Mouse (Mus musculus) liver, embryonic 15.5 days (tissue): ENCODE measurements around the gene Fbxl15. TPM values are rescaled to one million over a fixed set of nuclear protein-coding genes. Genes with fewer than 3 reads are reported as not detected.
A peak's percentile ranks its signal among the peaks of the same experiment; 100 is the strongest.

Source experiments
- ATAC-seq: fragments of 200-750 bp; cut with Nextera tagmentation; 2 replicates; pipeline ENCODE4 v1.8.0; 2017; ENCODE audit warnings: moderate number of reproducible peaks, mild to moderate bottlenecking, moderate library complexity; ENCODE audit not compliant: insufficient read depth
- H3K27ac ChIP-seq: fragments of 300-500 bp; sonication (generic); replicated peaks from 2 replicates; pipeline ENCODE4 v1.5.1; 2015; ENCODE audit warnings: mild to moderate bottlenecking, inconsistent platforms
- H3K27me3 ChIP-seq: fragments of 300-500 bp; sonication (generic); 2 replicates; pipeline ENCODE4 v1.6.1; 2015; ENCODE audit warnings: mild to moderate bottlenecking, inconsistent platforms
- H3K36me3 ChIP-seq: fragments of 300-500 bp; sonication (generic); replicated peaks from 2 replicates; pipeline ENCODE4 v1.6.1; 2015; ENCODE audit warnings: moderate library complexity, mild to moderate bottlenecking, inconsistent platforms
- H3K4me1 ChIP-seq: fragments of 300-500 bp; sonication (generic); replicated peaks from 2 replicates; pipeline ENCODE4 v1.6.1; 2015; ENCODE audit warnings: inconsistent platforms
- H3K4me2 ChIP-seq: fragments of 300-500 bp; sonication (generic); 2 replicates; pipeline ENCODE4 v1.6.1; 2015; ENCODE audit warnings: moderate library complexity, mild to moderate bottlenecking, inconsistent platforms
- H3K4me3 ChIP-seq: fragments of 300-500 bp; sonication (generic); replicated peaks from 2 replicates; pipeline ENCODE4 v1.5.1; 2015; ENCODE audit warnings: mild to moderate bottlenecking, inconsistent platforms
- H3K9ac ChIP-seq: fragments of 300-500 bp; sonication (generic); 2 replicates; pipeline ENCODE4 v1.6.1; 2015; ENCODE audit warnings: moderate library complexity, mild to moderate bottlenecking, inconsistent platforms
- H3K9me3 ChIP-seq: fragments of 300-500 bp; sonication (generic); replicated peaks from 2 replicates; pipeline ENCODE4 v1.6.1; 2016; ENCODE audit warnings: inconsistent platforms
- WGBS: fragments of 180-500 bp; shearing (Covaris S2); methylation state at CpG from one replicate; pipeline ENCODE4 v1.1.7; 2015; ENCODE audit warnings: mixed read lengths; ENCODE audit not compliant: insufficient replicate concordance; 5-methylcytosine and 5-hydroxymethylcytosine counted together
- microRNA counts: library from miRNA; unstranded; fragments of <30 nt; microRNA quantifications from one replicate; lab custom pipeline; 2016
- microRNA-seq: library from miRNA; unstranded; fragments of <30 nt; microRNA quantifications from one replicate; pipeline ENCODE4, GENCODE M21; 2016
- polyA plus RNA-seq: library from polyadenylated mRNA; unstranded; fragments of >200 nt; fragmentation: Nextera tagmentation; extraction: Ambion mirVana; gene quantifications from 2 replicates; pipeline ENCODE4 v1.2.1, GENCODE M21; 2015

The Fbxl15 gene
- polyA plus RNA-seq, 1 experiment from 2014 or later = 12.4 TPM

DNA sequence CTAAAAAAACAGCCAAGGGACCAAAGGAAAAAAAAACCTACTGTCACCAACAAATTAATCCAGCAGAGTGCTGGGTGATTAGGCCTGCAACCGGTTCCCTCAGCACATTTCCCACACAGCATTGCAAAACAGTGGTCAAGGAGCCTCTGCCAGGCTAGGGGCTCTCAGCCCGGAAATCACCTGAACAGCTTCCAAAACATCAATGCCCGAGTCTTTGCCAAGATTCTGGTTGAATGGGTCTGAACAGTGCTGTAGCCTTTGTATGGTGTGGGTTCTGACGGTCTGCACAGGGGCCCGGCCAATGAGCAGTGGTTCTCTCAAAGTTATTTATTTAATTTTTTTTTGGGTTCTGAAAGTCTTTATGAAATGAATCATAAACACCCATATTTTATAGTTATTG, 47.5 kb downstream of the Fbxl15 start:
- Histone ChIP-seq H3K27me3 (no peaks in the 10 kb centered on the region), H3K36me3 (peaks cover 44% of the 10 kb centered on the region), H3K4me2 (no peak overlapping the region), H3K27ac (no peak overlapping the region), H3K9me3 (no peaks in the 10 kb centered on the region), H3K4me3 (no peak overlapping the region), H3K4me1 (peaks cover 10% of the 10 kb centered on the region), H3K9ac (no peak overlapping the region)
- WGBS = 73% methylated on average over 5 of the region's 5 CpGs
- no peak for ATAC-seq

DNA sequence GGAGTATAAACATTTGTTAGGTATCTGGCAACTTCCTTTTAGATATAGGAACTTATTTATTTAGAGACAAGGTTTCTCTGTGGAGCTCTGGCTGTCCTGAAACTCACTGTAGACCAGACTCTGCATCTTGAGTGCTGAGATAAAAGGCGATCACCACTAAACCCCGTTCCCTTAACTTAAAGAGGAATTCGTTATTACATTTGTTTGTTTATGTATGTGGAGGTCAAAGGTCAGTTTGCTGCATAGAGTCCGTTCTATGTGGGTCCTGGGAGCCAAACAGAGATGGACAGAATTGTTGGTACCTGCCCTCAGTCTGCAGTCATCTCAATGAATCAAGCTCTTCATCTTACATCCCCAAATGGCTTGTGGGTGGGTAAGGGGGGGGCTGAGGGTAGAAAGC, 47.9 kb downstream of the Fbxl15 start:
- 56% methylated on average over 4 of the region's 4 CpGs for WGBS
- H3K27me3 ChIP-seq = no peaks in the 10 kb centered on the region

More for the DNA sequence above, 47.9 kb downstream of the Fbxl15 start:
- H3K9ac ChIP-seq = no peak overlapping the region
- H3K4me1 ChIP-seq = peaks cover 10% of the 10 kb centered on the region
- no peak overlapping the region for H3K27ac ChIP-seq
- H3K9me3 ChIP-seq = no peaks in the 10 kb centered on the region
- no peak overlapping the region for H3K4me2 ChIP-seq
- H3K4me3 ChIP-seq = no peak overlapping the region
- no peak for ATAC-seq
- peaks cover 48% of the 10 kb centered on the region for H3K36me3 ChIP-seq

MicroRNA genes within 50 kb of the gene (microRNA counts, 519-probe panel; counts per million panel counts)
- microRNA mmu-miR-146b (lab: Ali Mortazavi, UCI) = 2,910 counts per million, percentile 58 among the panel's probes with 10 or more counts

Small RNA genes within 50 kb of the gene (microRNA-seq; reads per million reads assigned to microRNA genes)
- gene Mir146b = not detected

Other genes with a start within 250 kb of the Fbxl15 start
- 0.13 TPM in 1 of 2 replicates, not detected in the other for gene Elovl3, start 196.3 kb upstream of the Fbxl15 start, polyA plus RNA-seq
- gene Pitx3, start 179.9 kb upstream of the Fbxl15 start, polyA plus RNA-seq = 0.28 and 0.30 TPM in 2 replicates
- gene Gbf1, start 175.7 kb upstream of the Fbxl15 start, polyA plus RNA-seq = 18.3 and 20.8 TPM in 2 replicates
- 4.0 and 4.2 TPM in 2 replicates for gene Nfkb2, start 23.9 kb upstream of the Fbxl15 start, polyA plus RNA-seq
- gene Psd, start 1.0 kb upstream of the Fbxl15 start, polyA plus RNA-seq = 5.0 and 5.7 TPM in 2 replicates
- 73.0 and 82.8 TPM in 2 replicates for gene Cuedc2, start 10.5 kb downstream of the Fbxl15 start, polyA plus RNA-seq
- gene Mfsd13a, start 12.9 kb downstream of the Fbxl15 start, polyA plus RNA-seq = 12.5 and 14.8 TPM in 2 replicates
- 0.22 and 0.46 TPM in 2 replicates for gene 2310034G01Rik, start 22.1 kb downstream of the Fbxl15 start, polyA plus RNA-seq
- 49.4 and 53.3 TPM in 2 replicates for gene Actr1a, start 67.6 kb downstream of the Fbxl15 start, polyA plus RNA-seq
- gene Sufu, start 68.7 kb downstream of the Fbxl15 start, polyA plus RNA-seq = 5.4 and 5.8 TPM in 2 replicates
- 8.8 and 10.9 TPM in 2 replicates for gene Trim8, start 173.5 kb downstream of the Fbxl15 start, polyA plus RNA-seq
- 22.9 and 25.4 TPM in 2 replicates for gene Arl3, start 245.0 kb downstream of the Fbxl15 start, polyA plus RNA-seq
- 28.6 and 33.4 TPM in 2 replicates for gene Sfxn2, start 245.2 kb downstream of the Fbxl15 start, polyA plus RNA-seq